ENCODE assay signal across 8 mouse cellular contexts in genomic region chr6:145992985-145993384, GRCm38 (mm10).
A peak's percentile ranks its signal among the peaks of the same experiment; 100 is the strongest.
DNase-seq lines count a peak whose midpoint lies in the region; ATAC-seq and TF ChIP-seq lines count a peak whose summit lies in the region.

No protein-coding gene starts in this region.

- 0 out of 2 replicates have a peak, but pooled peaks have one; percentile 49 for ATAC-seq in stomach, embryonic 14.5 days (ENCODE audit: insufficient number of reproducible peaks, insufficient read depth, low FRiP score, low read depth)

- H3K27me3 ChIP-seq in spleen, adult 2 months (ENCODE audit: control insufficient read depth, insufficient read depth, low read length): no peaks in the 10 kb centered on the region
- H3K27me3 ChIP-seq in stomach, embryonic 14.5 days (ENCODE audit: control insufficient read depth, insufficient read depth, low read length): no peaks in the 10 kb centered on the region

- no peak overlapping the region for H3K9ac ChIP-seq in stomach, embryonic 14.5 days (replicated peaks; ENCODE audit: low read depth, low read length)

- peaks cover 8% of the 10 kb centered on the region for H3K4me1 ChIP-seq in spleen, adult 2 months (ENCODE audit: control insufficient read depth, insufficient read depth, insufficient read length)
- H3K4me1 ChIP-seq in stomach, embryonic 14.5 days (ENCODE audit: control insufficient read depth, insufficient read depth, low read length): peaks cover 4% of the 10 kb centered on the region; the same call in 1 of the 2 replicates

- no peaks in the 10 kb centered on the region for H3K36me3 ChIP-seq in spleen, adult 2 months (ENCODE audit: control insufficient read depth, insufficient read depth, low read length)
- H3K36me3 ChIP-seq in stomach, embryonic 14.5 days (ENCODE audit: control insufficient read depth, insufficient read depth, low read length): no peaks in the 10 kb centered on the region

- peak overlapping the region; percentile 20; the same call in 1 of the 2 replicates for H3K27ac ChIP-seq in spleen, adult 2 months (ENCODE audit: insufficient read depth, low read length)
- H3K27ac ChIP-seq in stomach, embryonic 14.5 days (ENCODE audit: low read length): no peak overlapping the region

- 48% methylated on average over 10 of the region's 10 CpGs for WGBS in spleen, adult 2 months
- WGBS in stomach, embryonic 14.5 days: 38% methylated on average over 10 of the region's 10 CpGs

- no peaks in the 10 kb centered on the region for H3K9me3 ChIP-seq in stomach, embryonic 14.5 days (ENCODE audit: control insufficient read depth, low read depth, low read length)

- H3K4me3 ChIP-seq in spleen, adult 2 months (ENCODE audit: extremely low read depth, insufficient read depth, insufficient read length): no peak overlapping the region
- no peak overlapping the region for H3K4me3 ChIP-seq in stomach, embryonic 14.5 days (ENCODE audit: low read depth, low read length)

- H3K4me2 ChIP-seq in stomach, embryonic 14.5 days (replicated peaks; ENCODE audit: low read depth, low read length): no peak overlapping the region

- no peak for TF ChIP-seq POLR2A in spleen, adult 2 months (IDR thresholded peaks at IDR 0.05; ENCODE audit: low read depth, low read length)

- no peak for TF ChIP-seq CTCF in spleen, adult 2 months (IDR thresholded peaks at IDR 0.05; ENCODE audit: extremely low read depth, insufficient read depth, insufficient read length, insufficient replicate concordance)

- peak; percentile 27 for DNase-seq in adrenal gland, postnatal 10 days
- no peak for DNase-seq in adrenal gland, postnatal 25 days
- peak in 1 of 2 experiments; percentile 38 for DNase-seq in spleen, adult 2 months (ENCODE audit: low read depth in 1 of 2, low spot score in 2 of 2)
- no peak for DNase-seq in spleen, postnatal 4 days (ENCODE audit: low spot score in 2 of 2)
- peak; percentile 40 for DNase-seq in kidney, postnatal 14 days
- DNase-seq in yolk sac, embryonic 10.5 days (ENCODE audit: low spot score): no peak
- no peak for DNase-seq in adrenal gland, postnatal 4 days (ENCODE audit: low spot score in 2 of 2)

Comparison
In these comparisons a context has a peak if more than half of its experiments do, and no peak if none do; other contexts are left out.
1. DNase-seq: peak in adrenal gland, postnatal 10 days (single experiment) and kidney, postnatal 14 days (single experiment); none in adrenal gland, postnatal 25 days (single experiment), spleen, postnatal 4 days (0 of 2), yolk sac, embryonic 10.5 days (single experiment) and adrenal gland, postnatal 4 days (0 of 2).